33 mouse cellular contexts compared by ENCODE assay signal in genomic region chr2:101015353-101015752, GRCm38 (mm10).
"Had no signal": no experiment of that assay in that cellular context is flagged by ENCODE, and none has a peak within 500 bp of the region (broad histone marks: within the 10 kb centered on the region; RNA-seq: fewer than 3 reads in every experiment).

No protein-coding gene starts in this region.

- H3K27ac ChIP-seq: heart, embryonic 10.5 days; heart, embryonic 13.5 days; heart, embryonic 15.5 days; hindbrain, embryonic 10.5 days; hindbrain, embryonic 12.5 days; hindbrain, embryonic 13.5 days; hindbrain, embryonic 14.5 days; hindbrain, embryonic 15.5 days; hindbrain, postnatal 0 days; kidney, embryonic 15.5 days; kidney, postnatal 0 days; layer of hippocampus, adult 2 months; left cerebral cortex, adult 2 months had no signal

- H3K4me2 ChIP-seq: heart, embryonic 11.5 days; heart, embryonic 12.5 days; heart, embryonic 13.5 days; heart, embryonic 15.5 days; hindbrain, embryonic 12.5 days; hindbrain, embryonic 13.5 days; hindbrain, embryonic 14.5 days; hindbrain, embryonic 15.5 days; kidney, embryonic 15.5 days had no signal

- H3K27me3 ChIP-seq: heart, embryonic 12.5 days; heart, embryonic 13.5 days; heart, embryonic 15.5 days; hindbrain, embryonic 12.5 days; hindbrain, embryonic 13.5 days; hindbrain, embryonic 15.5 days; kidney, embryonic 15.5 days had no signal

- H3K9ac ChIP-seq: heart, embryonic 12.5 days; heart, embryonic 13.5 days; heart, embryonic 15.5 days; hindbrain, embryonic 12.5 days; hindbrain, embryonic 13.5 days; hindbrain, embryonic 14.5 days; hindbrain, embryonic 15.5 days; kidney, embryonic 15.5 days had no signal

- DNase-seq: heart, postnatal 10 days; heart, postnatal 14 days; heart, postnatal 36 days; heart, postnatal 4 days; kidney, adult 11 months; kidney, adult 18-20 months; kidney, adult 2 months; kidney, adult 8-10 months; kidney, adult 9 months; kidney, postnatal 10 days; kidney, postnatal 14 days; kidney, postnatal 25 days; kidney, postnatal 36 days; kidney, postnatal 4 days; layer of hippocampus, adult 9-11 months; layer of hippocampus, postnatal 36 days had no signal

- H3K4me1 ChIP-seq: heart, embryonic 10.5 days; heart, embryonic 12.5 days; heart, embryonic 13.5 days; heart, embryonic 15.5 days; hindbrain, embryonic 10.5 days; hindbrain, embryonic 12.5 days; hindbrain, embryonic 13.5 days; hindbrain, embryonic 15.5 days; kidney, embryonic 15.5 days had no signal

- H3K36me3 ChIP-seq: heart, embryonic 10.5 days; heart, embryonic 12.5 days; heart, embryonic 13.5 days; heart, embryonic 15.5 days; hindbrain, embryonic 10.5 days; hindbrain, embryonic 12.5 days; hindbrain, embryonic 13.5 days; hindbrain, embryonic 15.5 days; kidney, embryonic 15.5 days had no signal

- H3K9me3 ChIP-seq: heart, embryonic 10.5 days; heart, embryonic 12.5 days; heart, embryonic 13.5 days; heart, embryonic 15.5 days; hindbrain, embryonic 10.5 days; hindbrain, embryonic 12.5 days; hindbrain, embryonic 13.5 days; hindbrain, embryonic 15.5 days; kidney, embryonic 15.5 days had no signal

- H3K4me3 ChIP-seq: heart, embryonic 10.5 days; heart, embryonic 12.5 days; heart, embryonic 13.5 days; heart, embryonic 15.5 days; hindbrain, embryonic 10.5 days; hindbrain, embryonic 12.5 days; hindbrain, embryonic 13.5 days; hindbrain, embryonic 15.5 days; kidney, embryonic 15.5 days; layer of hippocampus, adult 2 months; left cerebral cortex, adult 2 months had no signal

- ATAC-seq: hindbrain, embryonic 16.5 days; hindbrain, postnatal 0 days; inflammation-experienced regulatory T-cells, adult 6 months had no signal
